In genomic region chr10:75517758-75518143, GRCm38 (mm10) we compare ENCODE assay signal across 8 mouse cellular contexts. TPM values are rescaled to one million over a fixed set of nuclear protein-coding genes. Genes with fewer than 3 reads are reported as not detected.
A peak's percentile ranks its signal among the peaks of the same experiment; 100 is the strongest.
DNase-seq lines count a peak whose midpoint lies in the region; ATAC-seq lines count a peak whose summit lies in the region.

Gene Gucd1, minus strand, starts transcription at chr10:75517972.

- H3K27ac ChIP-seq in intestine, embryonic 14.5 days (ENCODE audit: low read depth): peak within 1 kb of the TSS; percentile 96

- WGBS in intestine, embryonic 14.5 days: 0% methylated on average over 20 of the region's 20 CpGs

- intact Hi-C loops in left cerebral cortex, postnatal 14 days (cut with DNase I): no loop called here

- peak within 1 kb of the TSS; percentile 92 for H3K9ac ChIP-seq in intestine, embryonic 14.5 days (ENCODE audit: low read length)

- peaks cover 21% of the 10 kb centered on the region for H3K4me1 ChIP-seq in intestine, embryonic 14.5 days (replicated peaks; ENCODE audit: control insufficient read depth, insufficient read depth, low read length)

- H3K4me3 ChIP-seq in intestine, embryonic 14.5 days (ENCODE audit: low read depth, low read length): peak within 1 kb of the TSS; percentile 90

- H3K36me3 ChIP-seq in intestine, embryonic 14.5 days (ENCODE audit: control insufficient read depth, insufficient read depth, low read length): peaks cover 34% of the 10 kb centered on the region

- H3K27me3 ChIP-seq in intestine, embryonic 14.5 days (replicated peaks; ENCODE audit: control insufficient read depth, insufficient read depth, low read length): no peaks in the 10 kb centered on the region

- H3K9me3 ChIP-seq in intestine, embryonic 14.5 days (ENCODE audit: control insufficient read depth, low read length): no peaks in the 10 kb centered on the region

- peak; percentile 93 to 94 for DNase-seq in adrenal gland, adult 18-20 months (ENCODE audit: low spot score in 2 of 2)
- peak; percentile 97 for DNase-seq in embryo, embryonic 11 days
- DNase-seq in gastrocnemius, postnatal 25 days: peak; percentile 97
- DNase-seq in intestine, embryonic 14.5 days (ENCODE audit: low spot score): peak; percentile 99
- DNase-seq in left cerebral cortex, postnatal 14 days (ENCODE audit: low spot score in 2 of 2): peak; percentile 98
- DNase-seq in mesoderm, embryonic 11.5 days (ENCODE audit: low read depth, low spot score): peak; percentile 96
- peak; percentile 93 to 96 for DNase-seq in right cerebral cortex, postnatal 36 days (ENCODE audit: low spot score in 2 of 2)
- peak; percentile 97 for DNase-seq in yolk sac, embryonic 10.5 days (ENCODE audit: low spot score)

- peak; percentile 92 for ATAC-seq in intestine, embryonic 14.5 days (replicated peaks; ENCODE audit: low FRiP score, low TSS enrichment, low read depth)

- H3K4me2 ChIP-seq in intestine, embryonic 14.5 days (ENCODE audit: low read length): peak within 1 kb of the TSS; percentile 98

RNA-seq across cellular contexts. Expression of gene Gucd1, which starts in this region (rescaled TPM):
- total RNA-seq in adrenal gland, adult 18-20 months (2021): 10 to 100 TPM; 28.7 to 39.0 TPM
- total RNA-seq in gastrocnemius, postnatal 25 days (2021): 10 to 100 TPM; 50.4 to 52.1 TPM
- 39.9 and 40.4 TPM in 2 replicates for polyA plus RNA-seq in intestine, embryonic 14.5 days (2014; fragmentation: Nextera tagmentation; extraction: Ambion mirVana)
- 10 to 100 TPM; 20.6 to 23.1 TPM for total RNA-seq in left cerebral cortex, postnatal 14 days (2021)

Comparison
In these comparisons a context has a peak if more than half of its experiments do, and no peak if none do; other contexts are left out.
1. Peak in every context shown above with its lines: DNase-seq, ATAC-seq, H3K4me3 ChIP-seq and H3K27ac ChIP-seq.